Mouse (Mus musculus) ES-Bruce4 (cell line): ENCODE measurements at regions not wholly inside any gene's neighbourhood (a gene's known extent, or its start where the extent isn't known, plus 50 kb on each side); places are given as distances from the start of the nearest gene placed in this dataset.

Experiments
- EP300 ChIP-seq: IDR thresholded peaks from 2 replicates; pipeline ENCODE4 v1.6.1; 2011; ENCODE audit warnings: low read depth, low read length; ENCODE audit not compliant: insufficient read depth
- POLR2A ChIP-seq: IDR thresholded peaks from one replicate; pipeline ENCODE4 v1.8.1; 2011; ENCODE audit warnings: low read length; ENCODE audit not compliant: insufficient read depth

DNA sequence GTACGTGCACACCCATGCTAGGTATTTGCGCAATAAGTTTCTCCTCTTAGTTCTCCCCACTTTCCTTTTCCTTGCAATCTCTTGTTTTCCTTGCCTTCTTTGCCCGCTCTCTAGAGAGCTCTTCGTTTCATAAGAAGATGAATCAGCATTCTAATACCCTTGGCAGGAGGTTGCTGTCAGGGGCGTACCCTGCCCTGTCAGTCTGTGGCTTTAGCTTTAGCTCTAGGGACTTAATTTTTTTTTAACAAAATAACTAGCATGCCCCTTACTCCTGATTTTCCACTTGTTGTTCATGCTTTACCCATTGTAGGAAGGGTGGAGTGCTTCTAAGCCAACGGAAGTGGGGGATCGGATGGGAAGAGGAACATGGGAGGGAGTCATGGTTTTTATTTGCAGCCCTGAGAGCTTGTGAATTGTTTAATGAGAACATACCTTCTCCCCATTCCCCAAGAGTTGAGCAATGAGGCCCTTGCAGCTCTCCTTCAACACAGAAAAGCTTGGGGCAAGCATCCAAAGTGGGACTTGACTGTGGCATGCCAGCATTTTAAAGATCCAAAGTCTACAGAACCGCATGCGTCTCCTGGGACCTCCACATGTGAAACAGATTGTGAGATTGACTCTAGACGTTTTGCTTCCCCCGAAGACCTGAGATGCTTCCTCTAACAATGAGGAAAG, 221.0 kb upstream of the Usp24 start:
- TF ChIP-seq POLR2A, result no peak
- TF ChIP-seq EP300, result no peak
